Mouse (Mus musculus): ENCODE results near the gene Kdm2a. TPM values are rescaled to one million over a fixed set of nuclear protein-coding genes. Genes with fewer than 3 reads are reported as not detected.

Gene Kdm2a
- polyA plus RNA-seq, 1 experiment from 2014 or later = 57.2 TPM

GRCm38 (mm10) chr19:4333791-4334190 is 64.3 kb downstream of the Kdm2a start:
- H3K4me1 ChIP-seq = peaks cover 35% of the 10 kb centered on the region
- peak overlapping the region; percentile 74 for H3K4me3 ChIP-seq
- no peaks in the 10 kb centered on the region for H3K9me3 ChIP-seq
- H3K36me3 ChIP-seq (replicated peaks) = peaks cover 62% of the 10 kb centered on the region
- under 1% methylated on average over 16 of the region's 16 CpGs for WGBS
- peak overlapping the region; percentile 93 for H3K27ac ChIP-seq
- no peaks in the 10 kb centered on the region for H3K27me3 ChIP-seq (ENCODE audit: poor library complexity, severe bottlenecking)
- peak; percentile 92 for DNase-seq (ENCODE audit: extremely low spot score, low spot score)

- Histone ChIP-seq H3K4me1 (peaks cover 35% of the 10 kb centered on the region), H3K9me3 (no peaks in the 10 kb centered on the region), H3K27ac (peak overlapping the region; percentile 93), H3K36me3 (replicated peaks) (peaks cover 62% of the 10 kb centered on the region), H3K27me3 (ENCODE audit: poor library complexity, severe bottlenecking) (no peaks in the 10 kb centered on the region), H3K4me3 (peak overlapping the region; percentile 74)
- WGBS = under 1% methylated on average over 13 of the region's 13 CpGs
- DNase-seq (ENCODE audit: extremely low spot score, low spot score) = peak; percentile 53
These were observed 64.8 kb downstream of the Kdm2a start for GRCm38 (mm10) chr19:4333100-4333775.

GRCm38 (mm10) chr19:4332653-4333052 is 65.4 kb downstream of the Kdm2a start:
- H3K27me3 ChIP-seq (ENCODE audit: poor library complexity, severe bottlenecking) = no peaks in the 10 kb centered on the region
- no peaks in the 10 kb centered on the region for H3K9me3 ChIP-seq
- H3K4me3 ChIP-seq = peak overlapping the region; percentile 74
- no peak for DNase-seq (ENCODE audit: extremely low spot score, low spot score)
- WGBS = 0% methylated on average over 4 of the region's 4 CpGs
- H3K4me1 ChIP-seq = peaks cover 35% of the 10 kb centered on the region
- H3K27ac ChIP-seq = peak overlapping the region; percentile 93
- H3K36me3 ChIP-seq (replicated peaks) = peaks cover 63% of the 10 kb centered on the region

GRCm38 (mm10) chr19:4331273-4331672 is 66.8 kb downstream of the Kdm2a start:
- DNase-seq (ENCODE audit: extremely low spot score, low spot score) = no peak
- H3K4me3 ChIP-seq = peak overlapping the region; percentile 74; the same call in 1 of the 2 replicates
- peaks cover 35% of the 10 kb centered on the region for H3K4me1 ChIP-seq
- H3K9me3 ChIP-seq = no peaks in the 10 kb centered on the region
- H3K27me3 ChIP-seq (ENCODE audit: poor library complexity, severe bottlenecking) = no peaks in the 10 kb centered on the region
- H3K27ac ChIP-seq = no peak overlapping the region
- 95% methylated on average over 3 of the region's 3 CpGs for WGBS
- peaks cover 66% of the 10 kb centered on the region for H3K36me3 ChIP-seq (replicated peaks)

- WGBS = 90% methylated on average over 2 of the region's 2 CpGs
- Histone ChIP-seq H3K27ac (no peak overlapping the region), H3K9me3 (no peaks in the 10 kb centered on the region), H3K4me3 (no peak overlapping the region), H3K27me3 (ENCODE audit: poor library complexity, severe bottlenecking) (no peaks in the 10 kb centered on the region), H3K4me1 (peaks cover 35% of the 10 kb centered on the region), H3K36me3 (replicated peaks) (peaks cover 72% of the 10 kb centered on the region)
- DNase-seq (ENCODE audit: extremely low spot score, low spot score) = no peak
These were observed 67.5 kb downstream of the Kdm2a start for GRCm38 (mm10) chr19:4330603-4331002.

- peaks cover 82% of the 10 kb centered on the region for H3K36me3 ChIP-seq (replicated peaks)
- H3K27me3 ChIP-seq (ENCODE audit: poor library complexity, severe bottlenecking) = no peaks in the 10 kb centered on the region
- peaks cover 21% of the 10 kb centered on the region for H3K4me1 ChIP-seq
- H3K27ac ChIP-seq = no peak overlapping the region
- WGBS = 92% methylated on average over 8 of the region's 8 CpGs
- H3K4me3 ChIP-seq = no peak overlapping the region
- no peak for DNase-seq (ENCODE audit: extremely low spot score, low spot score)
- H3K9me3 ChIP-seq = no peaks in the 10 kb centered on the region
These were observed 69.3 kb downstream of the Kdm2a start for GRCm38 (mm10) chr19:4328737-4329304.

GRCm38 (mm10) chr19:4326881-4327280 is 71.2 kb downstream of the Kdm2a start:
- peaks cover 100% of the 10 kb centered on the region for H3K36me3 ChIP-seq (replicated peaks)
- 92% methylated on average over 1 of the region's 1 CpGs for WGBS

GRCm38 (mm10) chr19:4326106-4326505 is 72.0 kb downstream of the Kdm2a start:
- no peak for DNase-seq (ENCODE audit: extremely low spot score, low spot score)
- H3K36me3 ChIP-seq (replicated peaks) = peaks cover 99% of the 10 kb centered on the region
- H3K4me3 ChIP-seq = no peak overlapping the region
- no peaks in the 10 kb centered on the region for H3K9me3 ChIP-seq
- no peaks in the 10 kb centered on the region for H3K27me3 ChIP-seq (ENCODE audit: poor library complexity, severe bottlenecking)
- H3K27ac ChIP-seq = no peak overlapping the region
- 92% methylated on average over 3 of the region's 3 CpGs for WGBS
- no peaks in the 10 kb centered on the region; the same call in 1 of the 2 replicates for H3K4me1 ChIP-seq

More at GRCm38 (mm10) chr19:4326881-4327280, 71.2 kb downstream of the Kdm2a start:
- H3K4me1 ChIP-seq = peaks cover 4% of the 10 kb centered on the region
- no peak overlapping the region for H3K4me3 ChIP-seq
- no peak for DNase-seq (ENCODE audit: extremely low spot score, low spot score)
- no peaks in the 10 kb centered on the region for H3K9me3 ChIP-seq
- no peaks in the 10 kb centered on the region for H3K27me3 ChIP-seq (ENCODE audit: poor library complexity, severe bottlenecking)
- no peak overlapping the region for H3K27ac ChIP-seq

- WGBS = 96% methylated on average over 3 of the region's 3 CpGs
- Histone ChIP-seq H3K27me3 (ENCODE audit: poor library complexity, severe bottlenecking) (no peaks in the 10 kb centered on the region), H3K4me3 (no peak overlapping the region), H3K4me1 (no peaks in the 10 kb centered on the region), H3K36me3 (replicated peaks) (peaks cover 99% of the 10 kb centered on the region), H3K9me3 (no peaks in the 10 kb centered on the region), H3K27ac (no peak overlapping the region)
- DNase-seq (ENCODE audit: extremely low spot score, low spot score) = no peak
These were observed 76.0 kb downstream of the Kdm2a start for GRCm38 (mm10) chr19:4322134-4322533.

- Histone ChIP-seq H3K27ac (no peak overlapping the region), H3K27me3 (ENCODE audit: poor library complexity, severe bottlenecking) (no peaks in the 10 kb centered on the region), H3K4me3 (no peak overlapping the region), H3K4me1 (no peaks in the 10 kb centered on the region), H3K36me3 (replicated peaks) (peaks cover 99% of the 10 kb centered on the region), H3K9me3 (no peaks in the 10 kb centered on the region)
- no peak for DNase-seq (ENCODE audit: extremely low spot score, low spot score)
- WGBS = 89% methylated on average over 1 of the region's 1 CpGs
These were observed 76.5 kb downstream of the Kdm2a start for GRCm38 (mm10) chr19:4321622-4322021.

GRCm38 (mm10) chr19:4319272-4319671 is 78.8 kb downstream of the Kdm2a start:
- Histone ChIP-seq H3K27me3 (ENCODE audit: poor library complexity, severe bottlenecking) (no peaks in the 10 kb centered on the region), H3K9me3 (no peaks in the 10 kb centered on the region), H3K4me3 (no peak overlapping the region), H3K36me3 (replicated peaks) (peaks cover 92% of the 10 kb centered on the region), H3K27ac (no peak overlapping the region), H3K4me1 (no peaks in the 10 kb centered on the region)
- no peak for DNase-seq (ENCODE audit: extremely low spot score, low spot score)
- WGBS = 92% methylated on average over 4 of the region's 4 CpGs

GRCm38 (mm10) chr19:4317181-4317580 is 80.9 kb downstream of the Kdm2a start:
- no peaks in the 10 kb centered on the region for H3K27me3 ChIP-seq (ENCODE audit: poor library complexity, severe bottlenecking)
- H3K4me3 ChIP-seq = no peak overlapping the region
- 89% methylated on average over 3 of the region's 3 CpGs for WGBS
- no peak overlapping the region for H3K27ac ChIP-seq
- DNase-seq (ENCODE audit: extremely low spot score, low spot score) = no peak
- no peaks in the 10 kb centered on the region for H3K9me3 ChIP-seq
- no peaks in the 10 kb centered on the region for H3K4me1 ChIP-seq
- H3K36me3 ChIP-seq (replicated peaks) = peaks cover 79% of the 10 kb centered on the region

GRCm38 (mm10) chr19:4315223-4315944 is 82.7 kb downstream of the Kdm2a start:
- H3K27ac ChIP-seq = no peak overlapping the region
- H3K27me3 ChIP-seq (ENCODE audit: poor library complexity, severe bottlenecking) = no peaks in the 10 kb centered on the region
- no peaks in the 10 kb centered on the region for H3K9me3 ChIP-seq
- no peak overlapping the region for H3K4me3 ChIP-seq
- DNase-seq (ENCODE audit: extremely low spot score, low spot score) = no peak
- 87% methylated on average over 6 of the region's 6 CpGs for WGBS
- H3K4me1 ChIP-seq = no peaks in the 10 kb centered on the region
- peaks cover 62% of the 10 kb centered on the region for H3K36me3 ChIP-seq (replicated peaks)

Data from forebrain, embryonic 10.5 days (tissue).